Mouse (Mus musculus): Measurements from ENCODE around the gene Sec24d. TPM values are rescaled to one million over a fixed set of nuclear protein-coding genes. Genes with fewer than 3 reads are reported as not detected.
A peak's percentile ranks its signal among the peaks of the same experiment; 100 is the strongest.
"Not testable (repeated sequence)": the region's sequence is repeated elsewhere in the genome, so short reads cannot be mapped to it uniquely, and the experiment has no call there.

Sec24d gene
- total RNA-seq, 2 experiments from 2014 or later = 21.1 to 22.7 TPM

GRCm38 (mm10) chr3:123335480-123335879 lies 68.2 kb downstream of the Sec24d start:
- no peak for DNase-seq
- intact Hi-C loops (cut with DNase I) = no loop called here

- intact Hi-C loops (cut with DNase I) = no loop called here
Observed at GRCm38 (mm10) chr3:123336455-123336854, 69.2 kb downstream of the Sec24d start.

GRCm38 (mm10) chr3:123336951-123337350 lies 69.7 kb downstream of the Sec24d start:
- intact Hi-C loops (cut with DNase I) = no loop called here
- DNase-seq = no peak

More at GRCm38 (mm10) chr3:123336455-123336854, 69.2 kb downstream of the Sec24d start:
- no peak for DNase-seq

- no peak for DNase-seq
- intact Hi-C loops (cut with DNase I) = no loop called here
Observed at GRCm38 (mm10) chr3:123337853-123338252, 70.6 kb downstream of the Sec24d start.

- no peak for DNase-seq
- intact Hi-C loops (cut with DNase I) = no loop called here
Observed at GRCm38 (mm10) chr3:123338666-123339195, 71.5 kb downstream of the Sec24d start.

- intact Hi-C loops (cut with DNase I) = no loop called here
- DNase-seq = no peak
Observed at GRCm38 (mm10) chr3:123341049-123341448, 73.8 kb downstream of the Sec24d start.

- intact Hi-C loops (cut with DNase I) = no loop called here
- no peak for DNase-seq
Observed at GRCm38 (mm10) chr3:123343690-123344089, 76.4 kb downstream of the Sec24d start.

- no peak for DNase-seq
- intact Hi-C loops (cut with DNase I) = no loop called here
Observed at GRCm38 (mm10) chr3:123348080-123348802, 81.0 kb downstream of the Sec24d start.

GRCm38 (mm10) chr3:123350602-123351001 lies 83.3 kb downstream of the Sec24d start:
- DNase-seq = no peak
- intact Hi-C loops (cut with DNase I) = no loop called here

- DNase-seq = no peak
- intact Hi-C loops (cut with DNase I) = no loop called here
Observed at GRCm38 (mm10) chr3:123351519-123351918, 84.3 kb downstream of the Sec24d start.

- intact Hi-C loops (cut with DNase I) = loop anchor here (2.0 kb wide), 2 partner anchors 118 to 192 kb away; no protein-coding TSS in a partner anchor
- peak; percentile 45 for DNase-seq
Observed at GRCm38 (mm10) chr3:123353183-123353582, 85.9 kb downstream of the Sec24d start.

GRCm38 (mm10) chr3:123353661-123354060 lies 86.4 kb downstream of the Sec24d start:
- DNase-seq = no peak
- intact Hi-C loops (cut with DNase I) = loop anchor here (2.0 kb wide), 2 partner anchors 119 to 193 kb away; no protein-coding TSS in a partner anchor

GRCm38 (mm10) chr3:123354388-123354787 lies 87.1 kb downstream of the Sec24d start:
- intact Hi-C loops (cut with DNase I) = no loop called here
- DNase-seq = no peak

- DNase-seq = no peak
- intact Hi-C loops (cut with DNase I) = no loop called here
Observed at GRCm38 (mm10) chr3:123356377-123356991, 89.2 kb downstream of the Sec24d start.

- DNase-seq; intact Hi-C loops (cut with DNase I): not testable (repeated sequence)
Observed at GRCm38 (mm10) chr3:123366820-123367219, 99.6 kb downstream of the Sec24d start.

GRCm38 (mm10) chr3:123369161-123369560 lies 101.9 kb downstream of the Sec24d start:
- intact Hi-C loops (cut with DNase I) = no loop called here
- DNase-seq = no peak

GRCm38 (mm10) chr3:123370927-123371326 lies 103.7 kb downstream of the Sec24d start:
- intact Hi-C loops (cut with DNase I) = no loop called here
- DNase-seq = no peak

GRCm38 (mm10) chr3:123371766-123372535 lies 104.7 kb downstream of the Sec24d start:
- peak; percentile 70 for DNase-seq
- intact Hi-C loops (cut with DNase I) = no loop called here

GRCm38 (mm10) chr3:123376562-123376961 lies 109.3 kb downstream of the Sec24d start:
- DNase-seq = no peak
- intact Hi-C loops (cut with DNase I) = no loop called here

- no peak for DNase-seq
- intact Hi-C loops (cut with DNase I) = loop anchor here (10.0 kb wide), 1 partner anchor 120 kb away; no protein-coding TSS in a partner anchor
Observed at GRCm38 (mm10) chr3:123384435-123384834, 117.2 kb downstream of the Sec24d start.

GRCm38 (mm10) chr3:123385118-123385485 lies 117.8 kb downstream of the Sec24d start:
- no peak for DNase-seq
- intact Hi-C loops (cut with DNase I) = loop anchor here (10.0 kb wide), 1 partner anchor 120 kb away; no protein-coding TSS in a partner anchor
